Mouse (Mus musculus) midbrain, embryonic 11.5 days (tissue): Measurements from ENCODE around the gene Olfr275. TPM values are rescaled to one million over a fixed set of nuclear protein-coding genes. Genes with fewer than 3 reads are reported as not detected.
"Not testable (repeated sequence)": the region's sequence is repeated elsewhere in the genome, so short reads cannot be mapped to it uniquely, and the experiment has no call there.

Source experiments
- ATAC-seq: fragments of 200-750 bp; cut with Nextera tagmentation; 2 replicates; pipeline ENCODE4 v1.8.0; 2017; ENCODE audit warnings: moderate TSS enrichment, moderate library complexity; ENCODE audit not compliant: low FRiP score
- DNase-seq: peaks from one replicate; pipeline ENCODE4 v3.0.0; 2015; ENCODE audit warnings: low spot score; ENCODE audit errors: missing footprints
- H3K27ac ChIP-seq: fragments of 300-500 bp; sonication (generic); 2 replicates; pipeline ENCODE4 v1.5.1; 2014; ENCODE audit warnings: low read depth, low read length
- H3K27me3 ChIP-seq: fragments of 300-500 bp; sonication (generic); 2 replicates; pipeline ENCODE4 v1.6.1; 2014; ENCODE audit warnings: mild to moderate bottlenecking, low read length, moderate library complexity, mixed read lengths; ENCODE audit not compliant: control insufficient read depth, insufficient read depth
- H3K36me3 ChIP-seq: fragments of 300-500 bp; sonication (generic); 2 replicates; pipeline ENCODE4 v1.6.1; 2014; ENCODE audit warnings: mild to moderate bottlenecking, low read length, moderate library complexity, mixed read lengths; ENCODE audit not compliant: control insufficient read depth, insufficient read depth
- H3K4me1 ChIP-seq: fragments of 300-500 bp; sonication (generic); 2 replicates; pipeline ENCODE4 v1.6.1; 2014; ENCODE audit warnings: low read length; ENCODE audit not compliant: control insufficient read depth, insufficient read depth
- H3K4me2 ChIP-seq: fragments of 300-500 bp; sonication (generic); 2 replicates; pipeline ENCODE4 v1.6.1; 2014; ENCODE audit warnings: mild to moderate bottlenecking, moderate library complexity
- H3K4me3 ChIP-seq: fragments of 300-500 bp; sonication (generic); 2 replicates; pipeline ENCODE4 v1.5.1; 2014; ENCODE audit warnings: low read depth, low read length
- H3K9ac ChIP-seq: fragments of 300-500 bp; sonication (generic); 2 replicates; pipeline ENCODE4 v1.6.1; 2014; ENCODE audit warnings: low read length
- H3K9me3 ChIP-seq: fragments of 300-500 bp; sonication (generic); 2 replicates; pipeline ENCODE4 v1.6.1; 2016; ENCODE audit warnings: low read length; ENCODE audit not compliant: control insufficient read depth
- WGBS: fragments of 180-500 bp; shearing (Covaris S2); extraction: QIAGEN DNeasy Blood & Tissue Kit; methylation state at CpG from one replicate; pipeline ENCODE4 v1.1.7; 2014; 5-methylcytosine and 5-hydroxymethylcytosine counted together
- polyA plus RNA-seq: library from polyadenylated mRNA; unstranded; fragments of >200 nt; fragmentation: Nextera tagmentation; extraction: Ambion mirVana; gene quantifications from 2 replicates; pipeline ENCODE4 v1.2.1, GENCODE M21; 2014

Gene Olfr275
- not detected in 2 replicates for polyA plus RNA-seq

DNA sequence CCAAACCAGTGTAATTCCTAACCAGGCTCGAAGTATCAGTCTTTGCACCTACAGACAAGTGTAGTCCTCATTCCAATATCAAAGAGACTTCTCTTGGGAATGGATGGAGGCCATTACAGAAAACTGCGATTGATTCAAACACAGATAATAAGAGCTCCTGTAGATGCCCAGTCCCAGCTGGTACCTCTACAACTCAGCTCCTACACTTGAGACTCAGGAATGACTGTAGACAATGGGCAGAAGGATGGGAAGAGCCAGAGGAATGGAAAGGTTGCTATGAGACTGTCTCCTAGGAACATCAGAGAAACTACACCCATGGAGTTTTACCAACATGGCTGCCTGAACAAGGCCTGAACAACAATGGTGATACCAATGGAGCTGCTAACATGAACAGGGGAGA lies at the start of gene Olfr275:
Gene Olfr275 (plus strand): TSS at position 301 of the 400 bp plus-strand sequence.
- Histone ChIP-seq H3K9ac (no peak within 1 kb of the TSS), H3K4me2 (no peak within 1 kb of the TSS), H3K4me3 (no peak within 1 kb of the TSS), H3K9me3 (no peaks in the 10 kb centered on the region), H3K4me1 (no peaks in the 10 kb centered on the region), H3K36me3 (no peaks in the 10 kb centered on the region), H3K27me3 (no peaks in the 10 kb centered on the region), H3K27ac (no peak within 1 kb of the TSS)
- DNase-seq: no peak
- 92% methylated on average over 2 of the region's 2 CpGs for WGBS
- ATAC-seq: no peak

DNA sequence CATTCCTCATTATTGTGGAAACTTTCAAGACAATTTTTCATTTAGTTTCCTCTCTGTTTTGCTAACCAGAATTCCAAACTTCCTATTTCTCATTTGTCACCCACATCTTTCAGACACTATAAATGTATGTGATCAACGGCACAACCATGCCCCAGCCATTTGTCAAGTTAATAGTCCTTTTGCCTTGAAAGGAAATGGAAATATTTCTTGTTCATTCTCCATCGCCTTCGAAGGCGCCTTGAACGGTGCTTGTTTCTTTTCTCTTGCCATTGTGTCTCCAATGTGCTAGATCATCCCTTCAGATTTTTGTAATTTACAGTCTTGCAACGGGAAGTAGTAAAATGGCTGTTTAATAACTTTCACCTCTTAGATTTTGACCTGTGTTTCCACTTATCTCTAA lies 48.8 kb upstream of the Olfr275 start:
- Histone ChIP-seq H3K27ac (no peak overlapping the region), H3K4me2 (no peak overlapping the region), H3K4me1 (no peaks in the 10 kb centered on the region), H3K9me3 (no peaks in the 10 kb centered on the region), H3K4me3 (no peak overlapping the region), H3K27me3 (no peaks in the 10 kb centered on the region), H3K36me3 (no peaks in the 10 kb centered on the region), H3K9ac (no peak overlapping the region)
- ATAC-seq (no peak), DNase-seq (no peak)
- WGBS: 92% methylated on average over 6 of the region's 6 CpGs

GRCm38 (mm10) chr4:52772186-52772585 lies 42.2 kb upstream of the Olfr275 start:
- H3K36me3 ChIP-seq: no peaks in the 10 kb centered on the region
- no peaks in the 10 kb centered on the region for H3K9me3 ChIP-seq
- no peak overlapping the region for H3K27ac ChIP-seq
- no peak overlapping the region for H3K4me2 ChIP-seq
- 86% methylated on average over 5 of the region's 5 CpGs for WGBS
- ATAC-seq: no peak
- no peak overlapping the region for H3K9ac ChIP-seq
- H3K4me1 ChIP-seq: no peaks in the 10 kb centered on the region
- no peak for DNase-seq
- H3K4me3 ChIP-seq: no peak overlapping the region
- H3K27me3 ChIP-seq: no peaks in the 10 kb centered on the region

- H3K27me3 ChIP-seq: no peaks in the 10 kb centered on the region
- no peak for DNase-seq
- H3K9me3 ChIP-seq: no peaks in the 10 kb centered on the region
- H3K4me2 ChIP-seq: no peak overlapping the region
- no peak overlapping the region for H3K9ac ChIP-seq
- no peak overlapping the region for H3K27ac ChIP-seq
- no peaks in the 10 kb centered on the region for H3K36me3 ChIP-seq
- no peaks in the 10 kb centered on the region for H3K4me1 ChIP-seq
- no peak for ATAC-seq
- no peak overlapping the region for H3K4me3 ChIP-seq
- WGBS: 83% methylated on average over 3 of the region's 3 CpGs
Measured at GRCm38 (mm10) chr4:52800013-52800412, 14.4 kb upstream of the Olfr275 start.

- Histone ChIP-seq H3K4me2 (no peak overlapping the region), H3K27ac (no peak overlapping the region), H3K9me3 (no peaks in the 10 kb centered on the region), H3K4me1 (no peaks in the 10 kb centered on the region), H3K9ac (no peak overlapping the region), H3K27me3 (no peaks in the 10 kb centered on the region), H3K4me3 (no peak overlapping the region), H3K36me3 (no peaks in the 10 kb centered on the region)
- DNase-seq (no peak), ATAC-seq (no peak)
- WGBS: 61% methylated on average over 2 of the region's 2 CpGs
Measured at GRCm38 (mm10) chr4:52811871-52812270, 2.5 kb upstream of the Olfr275 start.

- H3K36me3 ChIP-seq: no peaks in the 10 kb centered on the region
- DNase-seq (no peak), ATAC-seq (no peak)
- no peaks in the 10 kb centered on the region for H3K4me1 ChIP-seq
- H3K27ac ChIP-seq: no peak overlapping the region
- no peak overlapping the region for H3K9ac ChIP-seq
- no peaks in the 10 kb centered on the region for H3K9me3 ChIP-seq
- no peaks in the 10 kb centered on the region for H3K27me3 ChIP-seq
- H3K4me3 ChIP-seq: no peak overlapping the region
- no peak overlapping the region for H3K4me2 ChIP-seq
- WGBS: 98% methylated on average over 11 of the region's 11 CpGs
Measured at GRCm38 (mm10) chr4:52821375-52821774, 7.0 kb downstream of the Olfr275 start.

- not testable (repeated sequence) for H3K9me3 ChIP-seq, H3K4me1 ChIP-seq, ATAC-seq, H3K36me3 ChIP-seq, H3K9ac ChIP-seq, H3K4me2 ChIP-seq, H3K4me3 ChIP-seq, H3K27me3 ChIP-seq, H3K27ac ChIP-seq, DNase-seq
- WGBS: 47% methylated on average over 1 of the region's 1 CpGs
Measured at GRCm38 (mm10) chr4:52845411-52845810, 31.0 kb downstream of the Olfr275 start.

- Histone ChIP-seq H3K9ac (no peak overlapping the region), H3K4me2 (no peak overlapping the region), H3K27me3 (no peaks in the 10 kb centered on the region), H3K4me3 (no peak overlapping the region), H3K9me3 (no peaks in the 10 kb centered on the region), H3K27ac (no peak overlapping the region), H3K36me3 (no peaks in the 10 kb centered on the region), H3K4me1 (no peaks in the 10 kb centered on the region)
- ATAC-seq (no peak), DNase-seq (no peak)
- 79% methylated on average over 4 of the region's 4 CpGs for WGBS
Measured at GRCm38 (mm10) chr4:52849039-52849635, 34.7 kb downstream of the Olfr275 start.

DNA sequence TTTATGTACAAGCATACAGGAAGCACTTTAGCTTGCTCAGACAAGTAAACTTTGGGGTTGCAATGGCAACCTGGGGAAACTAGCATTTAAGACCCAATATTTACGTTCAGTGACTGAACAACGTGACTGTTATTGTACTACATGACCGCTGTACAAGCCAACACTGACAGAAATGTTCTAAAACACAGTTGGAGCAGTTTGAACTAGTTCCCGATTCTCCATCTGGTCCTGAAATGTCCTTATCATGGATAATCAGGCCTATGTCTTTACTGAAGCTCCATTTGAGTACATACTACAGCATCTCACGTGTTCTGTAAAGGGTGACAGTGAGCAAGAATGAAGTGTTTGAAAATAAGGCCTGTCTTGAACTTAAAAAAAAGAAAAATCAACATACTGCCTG lies 35.3 kb downstream of the Olfr275 start:
- 88% methylated on average over 5 of the region's 5 CpGs for WGBS
- DNase-seq: no peak

More for the DNA sequence above, 35.3 kb downstream of the Olfr275 start:
- no peaks in the 10 kb centered on the region for H3K27me3 ChIP-seq
- H3K27ac ChIP-seq: no peak overlapping the region
- H3K4me2 ChIP-seq: no peak overlapping the region
- no peak overlapping the region for H3K9ac ChIP-seq
- no peaks in the 10 kb centered on the region for H3K36me3 ChIP-seq
- H3K4me3 ChIP-seq: no peak overlapping the region
- no peaks in the 10 kb centered on the region for H3K4me1 ChIP-seq
- H3K9me3 ChIP-seq: no peaks in the 10 kb centered on the region
- no peak for ATAC-seq
